Mouse (Mus musculus) limb, embryonic 14.5 days (tissue): ENCODE measurements at regions not wholly inside any gene's neighbourhood (a gene's known extent, or its start where the extent isn't known, plus 50 kb on each side); places are given as distances from the start of the nearest gene placed in this dataset.

Experiments
- ATAC-seq: fragments of 200-750 bp; cut with Nextera tagmentation; 2 replicates; pipeline ENCODE4 v1.8.0; 2017; ENCODE audit warnings: low read depth, moderate number of reproducible peaks, moderate TSS enrichment; ENCODE audit not compliant: low FRiP score
- DNase-seq: peaks from one replicate; pipeline ENCODE4 v3.0.0-alpha.2; 2015; ENCODE audit warnings: low spot score
- H3K27ac ChIP-seq: fragments of 300-500 bp; sonication (generic); replicated peaks from 2 replicates; pipeline ENCODE4 v1.5.1; 2014; ENCODE audit warnings: low read depth, mild to moderate bottlenecking, low read length, moderate library complexity, mixed read lengths
- H3K27me3 ChIP-seq: fragments of 300-500 bp; sonication (generic); 2 replicates; pipeline ENCODE4 v1.6.1; 2014; ENCODE audit warnings: low read length, mixed read lengths; ENCODE audit not compliant: control insufficient read depth, insufficient read depth
- H3K36me3 ChIP-seq: fragments of 300-500 bp; sonication (generic); 2 replicates; pipeline ENCODE4 v1.6.1; 2014; ENCODE audit warnings: mild to moderate bottlenecking, low read length, moderate library complexity, mixed read lengths; ENCODE audit not compliant: control insufficient read depth, insufficient read depth
- H3K4me1 ChIP-seq: fragments of 300-500 bp; sonication (generic); 2 replicates; pipeline ENCODE4 v1.6.1; 2014; ENCODE audit warnings: antibody characterized with exemption, low read length, mixed read lengths; ENCODE audit not compliant: control insufficient read depth, insufficient read depth
- H3K4me2 ChIP-seq: fragments of 300-500 bp; sonication (generic); replicated peaks from 2 replicates; pipeline ENCODE4 v1.6.1; 2014; ENCODE audit warnings: low read depth, mild to moderate bottlenecking, low read length, moderate library complexity; ENCODE audit not compliant: severe bottlenecking
- H3K4me3 ChIP-seq: fragments of 300-500 bp; sonication (generic); replicated peaks from 2 replicates; pipeline ENCODE4 v1.5.1; 2014; ENCODE audit warnings: low read length
- H3K9ac ChIP-seq: fragments of 300-500 bp; sonication (generic); 2 replicates; pipeline ENCODE4 v1.6.1; 2014; ENCODE audit warnings: mild to moderate bottlenecking, low read depth, low read length, moderate library complexity; ENCODE audit not compliant: severe bottlenecking
- H3K9me3 ChIP-seq: fragments of 300-500 bp; sonication (generic); 2 replicates; pipeline ENCODE4 v1.6.1; 2016; ENCODE audit warnings: low read length; ENCODE audit not compliant: control insufficient read depth
- POLR2A ChIP-seq: fragments of 200-500 bp; IDR thresholded peaks from 2 replicates; pipeline ENCODE4 v1.8.0; 2012; ENCODE audit warnings: inconsistent platforms, mild to moderate bottlenecking, moderate library complexity, borderline replicate concordance; ENCODE audit not compliant: insufficient read depth, insufficient read length; ENCODE audit errors: extremely low read depth
- WGBS: fragments of 180-500 bp; shearing (Covaris S2); extraction: QIAGEN DNeasy Blood & Tissue Kit; methylation state at CpG from one replicate; pipeline ENCODE4 v1.1.7; 2014; 5-methylcytosine and 5-hydroxymethylcytosine counted together

GRCm38 (mm10) chr2:47750997-47751623 lies 1062.8 kb upstream of the Acvr2a start:
- 88% methylated on average over 4 of the region's 4 CpGs for whole genome bisulfite sequencing
- Histone ChIP-seq H3K9me3 (no peaks in the 10 kb centered on the region), H3K27ac (no peak overlapping the region), H3K9ac (no peak overlapping the region), H3K4me3 (no peak overlapping the region), H3K4me2 (no peak overlapping the region), H3K27me3 (no peaks in the 10 kb centered on the region), H3K36me3 (no peaks in the 10 kb centered on the region), H3K4me1 (no peaks in the 10 kb centered on the region)
- ATAC-seq = no peak
- TF ChIP-seq POLR2A = no peak
- DNase-seq = no peak

GRCm38 (mm10) chr2:47755716-47756115 lies 1058.2 kb upstream of the Acvr2a start:
- no peaks in the 10 kb centered on the region for H3K4me1 ChIP-seq
- H3K36me3 ChIP-seq = no peaks in the 10 kb centered on the region
- no peak overlapping the region for H3K9ac ChIP-seq
- DNase-seq (no peak), ATAC-seq (no peak)
- H3K4me2 ChIP-seq = no peak overlapping the region
- no peak for TF ChIP-seq POLR2A
- no peak overlapping the region for H3K27ac ChIP-seq
- H3K4me3 ChIP-seq = no peak overlapping the region
- no peaks in the 10 kb centered on the region for H3K9me3 ChIP-seq
- no peaks in the 10 kb centered on the region for H3K27me3 ChIP-seq

DNA sequence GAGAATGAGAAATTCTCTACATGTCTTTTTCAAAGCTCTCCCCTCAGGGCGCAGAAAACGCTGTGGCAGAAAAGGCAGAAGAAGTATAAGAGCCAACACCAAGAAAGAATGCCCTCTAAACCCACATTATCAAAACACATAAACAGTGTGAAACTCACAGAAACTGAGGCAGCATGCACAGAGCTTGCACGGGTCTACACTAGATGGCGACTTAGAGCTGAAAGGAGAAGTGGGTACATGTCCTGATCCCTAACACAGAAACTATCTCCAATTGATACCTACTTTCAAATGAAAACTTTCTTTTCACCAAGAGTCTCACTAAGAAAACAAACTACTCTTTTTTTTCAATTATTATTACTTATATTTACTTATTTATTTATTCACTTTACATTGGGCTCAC lies 1057.7 kb upstream of the Acvr2a start:
- WGBS = 51% methylated on average over 4 of the region's 4 CpGs
- ATAC-seq = no peak
- Histone ChIP-seq H3K4me2 (no peak overlapping the region), H3K9me3 (no peaks in the 10 kb centered on the region), H3K36me3 (no peaks in the 10 kb centered on the region), H3K9ac (no peak overlapping the region), H3K4me1 (no peaks in the 10 kb centered on the region), H3K4me3 (no peak overlapping the region), H3K27ac (no peak overlapping the region), H3K27me3 (no peaks in the 10 kb centered on the region)
- DNase-seq = no peak
- no peak for TF ChIP-seq POLR2A

GRCm38 (mm10) chr2:47775766-47776165 lies 1038.1 kb upstream of the Acvr2a start:
- no peak overlapping the region for H3K9ac ChIP-seq
- H3K9me3 ChIP-seq = no peaks in the 10 kb centered on the region
- H3K4me1 ChIP-seq = no peaks in the 10 kb centered on the region
- no peaks in the 10 kb centered on the region for H3K36me3 ChIP-seq
- no peak overlapping the region for H3K27ac ChIP-seq
- ATAC-seq = no peak
- no peaks in the 10 kb centered on the region for H3K27me3 ChIP-seq
- WGBS = 43% methylated on average over 1 of the region's 1 CpGs
- no peak for DNase-seq
- no peak overlapping the region for H3K4me3 ChIP-seq
- H3K4me2 ChIP-seq = no peak overlapping the region
- TF ChIP-seq POLR2A = no peak

DNA sequence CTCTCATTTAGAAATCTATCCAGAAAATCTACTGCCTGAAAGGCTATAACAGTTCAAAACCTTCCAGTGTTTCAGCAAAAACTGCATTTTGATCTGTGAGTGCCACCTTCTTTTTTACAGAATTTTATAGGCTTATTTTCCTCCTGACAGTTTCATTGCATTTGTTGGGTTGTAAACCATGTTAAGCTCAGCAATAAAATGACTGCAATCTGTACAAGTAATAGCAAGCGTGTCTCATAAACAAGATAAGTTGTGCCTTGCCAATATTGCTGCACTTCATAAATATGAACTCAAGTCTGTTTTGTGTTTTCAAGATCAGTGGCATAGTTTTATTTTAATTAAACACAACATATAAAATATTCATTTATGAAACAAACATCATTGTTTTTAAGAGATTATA lies 1036.9 kb upstream of the Acvr2a start:
- Histone ChIP-seq H3K4me2 (no peak overlapping the region), H3K27me3 (no peaks in the 10 kb centered on the region), H3K4me3 (no peak overlapping the region), H3K27ac (no peak overlapping the region), H3K9ac (no peak overlapping the region), H3K4me1 (no peaks in the 10 kb centered on the region), H3K9me3 (no peaks in the 10 kb centered on the region), H3K36me3 (no peaks in the 10 kb centered on the region)
- no peak for TF ChIP-seq POLR2A
- 20% methylated on average over 1 of the region's 1 CpGs for WGBS
- DNase-seq = peak; percentile 7
- no peak for ATAC-seq

DNA sequence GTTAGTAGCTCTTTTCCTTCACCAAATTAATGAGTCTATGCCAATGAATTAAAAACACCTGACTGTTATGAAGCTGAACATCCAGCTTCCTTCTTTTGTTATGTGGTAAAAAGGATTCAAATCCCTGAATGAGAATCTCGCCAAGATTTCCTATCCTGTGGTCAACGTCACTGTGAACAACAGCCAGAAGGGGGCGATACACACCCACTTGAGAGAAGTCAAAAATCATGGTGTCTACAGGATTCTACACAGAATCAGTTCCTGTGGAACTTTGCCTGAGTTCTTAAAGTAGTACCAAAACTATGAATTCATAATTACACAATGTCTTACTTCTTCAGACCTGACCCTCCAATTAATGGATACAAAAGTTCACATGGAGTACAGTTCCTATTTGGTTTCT lies 1028.1 kb upstream of the Acvr2a start:
- Histone ChIP-seq H3K27me3 (no peaks in the 10 kb centered on the region), H3K27ac (no peak overlapping the region), H3K9ac (no peak overlapping the region), H3K4me1 (no peaks in the 10 kb centered on the region), H3K4me2 (no peak overlapping the region), H3K4me3 (no peak overlapping the region), H3K36me3 (no peaks in the 10 kb centered on the region), H3K9me3 (no peaks in the 10 kb centered on the region)
- no peak for TF ChIP-seq POLR2A
- peak; percentile 65 for DNase-seq
- ATAC-seq = no peak
- 11% methylated on average over 3 of the region's 3 CpGs for WGBS
